Mouse (Mus musculus) lung, adult 2 months (tissue): ENCODE results near the gene Ttll3. TPM values are rescaled to one million over a fixed set of nuclear protein-coding genes. Genes with fewer than 3 reads are reported as not detected.

Source experiments
- DNase-seq: peaks from one replicate; pipeline ENCODE4 v3.0.0; 2022
- H3K4me1 ChIP-seq: fragments of 200-500 bp; 2 replicates; pipeline ENCODE4 v1.6.1; 2011; ENCODE audit warnings: low read length; ENCODE audit not compliant: control insufficient read depth, insufficient read depth
- H3K4me3 ChIP-seq: fragments of 200-500 bp; replicated peaks from 2 replicates; pipeline ENCODE3; 2011; ENCODE audit warnings: low read depth, mild to moderate bottlenecking, control low read depth, low read length; ENCODE audit errors: extremely low read depth
- CTCF ChIP-seq: fragments of 200-500 bp; IDR thresholded peaks from 2 replicates; pipeline ENCODE4 v1.5.1; 2011; ENCODE audit warnings: mild to moderate bottlenecking, low read length, control low read depth; ENCODE audit not compliant: insufficient read depth
- POLR2A ChIP-seq: fragments of 200-500 bp; IDR thresholded peaks from 2 replicates; pipeline ENCODE4 v1.6.1; 2011; ENCODE audit warnings: low read depth, mild to moderate bottlenecking, control low read depth, low read length, borderline replicate concordance; ENCODE audit errors: extremely low read depth
- WGBS: fragments of 180-500 bp; shearing (Covaris S2); methylation state at CpG from one replicate; pipeline ENCODE4 v1.1.7; 2018; 5-methylcytosine and 5-hydroxymethylcytosine counted together
- polyA plus RNA-seq: library from polyadenylated mRNA; depleted of rRNA; stranded (reverse); fragments of >200 nt; gene quantifications from 2 replicates; pipeline ENCODE4 v1.2.3, GENCODE M21; 2012

Ttll3 gene
- polyA plus RNA-seq, 1 experiment, result 23.1 TPM

- DNase-seq, result no peak
- TF ChIP-seq POLR2A (peak; percentile 25; the same call in 1 of the 2 replicates), CTCF (no peak)
- 5% methylated on average over 7 of the region's 7 CpGs for WGBS
- Histone ChIP-seq H3K4me1 (peaks cover 9% of the 10 kb centered on the region), H3K4me3 (peak overlapping the region; percentile 89)
Measured at GRCm38 (mm10) chr6:113377172-113377495, 11.9 kb upstream of the Ttll3 start.

- Histone ChIP-seq H3K4me3 (peak within 1 kb of the TSS; percentile 89), H3K4me1 (peaks cover 9% of the 10 kb centered on the region)
- TF ChIP-seq POLR2A (peak; percentile 84; the same call in 1 of the 2 replicates), CTCF (no peak)
- under 1% methylated on average over 61 of the region's 61 CpGs for WGBS
- peak; percentile 94 for DNase-seq
Measured at GRCm38 (mm10) chr6:113377496-113378385, 11.3 kb upstream of the Ttll3 start, which contains the start of the genes Tada3 and Arpc4. Gene Tada3, minus strand, starts transcription at chr6:113377883. Gene Arpc4, plus strand, starts transcription at chr6:113378115.

GRCm38 (mm10) chr6:113379246-113379645, 9.8 kb upstream of the Ttll3 start:
- DNase-seq, result no peak
- 42% methylated on average over 6 of the region's 6 CpGs for WGBS
- TF ChIP-seq CTCF (no peak), POLR2A (no peak)

GRCm38 (mm10) chr6:113380480-113380879, 8.6 kb upstream of the Ttll3 start:
- no peak for DNase-seq
- Histone ChIP-seq H3K4me1 (peaks cover 9% of the 10 kb centered on the region), H3K4me3 (no peak overlapping the region)
- TF ChIP-seq CTCF (no peak), POLR2A (no peak)
- 91% methylated on average over 11 of the region's 11 CpGs for WGBS

More at GRCm38 (mm10) chr6:113379246-113379645, 9.8 kb upstream of the Ttll3 start:
- Histone ChIP-seq H3K4me3 (peak overlapping the region; percentile 31), H3K4me1 (peaks cover 9% of the 10 kb centered on the region)

- H3K4me1 ChIP-seq, result peaks cover 2% of the 10 kb centered on the region
- 92% methylated on average over 8 of the region's 8 CpGs for WGBS
- TF ChIP-seq CTCF (no peak), POLR2A (no peak)
- no peak for DNase-seq
- no peak overlapping the region for H3K4me3 ChIP-seq
Measured at GRCm38 (mm10) chr6:113384351-113384927, 4.6 kb upstream of the Ttll3 start.

- H3K4me1 ChIP-seq, result peaks cover under 1% of the 10 kb centered on the region; the same call in 1 of the 2 replicates
- H3K4me3 ChIP-seq, result no peak overlapping the region
- 64% methylated on average over 11 of the region's 11 CpGs for WGBS
- DNase-seq, result no peak
- no peak for TF ChIP-seq POLR2A
Measured at GRCm38 (mm10) chr6:113385160-113385714, 3.8 kb upstream of the Ttll3 start.

GRCm38 (mm10) chr6:113386025-113386424, 3.0 kb upstream of the Ttll3 start:
- no peak for DNase-seq
- TF ChIP-seq POLR2A (no peak), CTCF (no peak)
- Histone ChIP-seq H3K4me1 (no peaks in the 10 kb centered on the region), H3K4me3 (no peak overlapping the region)
- 54% methylated on average over 3 of the region's 3 CpGs for WGBS

- WGBS, result 81% methylated on average over 3 of the region's 3 CpGs
- TF ChIP-seq CTCF (no peak), POLR2A (no peak)
- DNase-seq, result no peak
- Histone ChIP-seq H3K4me1 (no peaks in the 10 kb centered on the region), H3K4me3 (no peak overlapping the region)
Measured at GRCm38 (mm10) chr6:113390715-113391114, 1.7 kb downstream of the Ttll3 start.

GRCm38 (mm10) chr6:113392015-113392386, 2.9 kb downstream of the Ttll3 start:
- no peak overlapping the region for H3K4me3 ChIP-seq
- no peak for DNase-seq
- H3K4me1 ChIP-seq, result no peaks in the 10 kb centered on the region
- WGBS, result 25% methylated on average over 10 of the region's 10 CpGs
- no peak for TF ChIP-seq CTCF
- no peak for TF ChIP-seq POLR2A
